Mouse (Mus musculus): ENCODE results near the gene Mllt6. TPM values are rescaled to one million over a fixed set of nuclear protein-coding genes. Genes with fewer than 3 reads are reported as not detected.
A peak's percentile ranks its signal among the peaks of the same experiment; 100 is the strongest.

Mllt6 gene
- total RNA-seq, 2 experiments from 2014 or later: 32.2 to 32.4 TPM

GRCm38 (mm10) chr11:97666794-97667193 is 3.6 kb downstream of the Mllt6 start:
- DNase-seq: no peak

- DNase-seq: no peak
Measured at GRCm38 (mm10) chr11:97668160-97668559, 4.9 kb downstream of the Mllt6 start.

- DNase-seq: no peak
Measured at GRCm38 (mm10) chr11:97669268-97669667, 6.1 kb downstream of the Mllt6 start.

- DNase-seq: peak; percentile 62
Measured at GRCm38 (mm10) chr11:97669829-97670228, 6.6 kb downstream of the Mllt6 start.

- DNase-seq: no peak
Measured at GRCm38 (mm10) chr11:97670234-97671176, 7.3 kb downstream of the Mllt6 start.

- DNase-seq: no peak
Measured at GRCm38 (mm10) chr11:97671177-97671527, 7.9 kb downstream of the Mllt6 start.

- DNase-seq: no peak
Measured at GRCm38 (mm10) chr11:97673148-97673547, 9.9 kb downstream of the Mllt6 start.

- no peak for DNase-seq
Measured at GRCm38 (mm10) chr11:97676050-97676754, 13.0 kb downstream of the Mllt6 start.

GRCm38 (mm10) chr11:97677381-97677780 is 14.2 kb downstream of the Mllt6 start:
- no peak for DNase-seq

- DNase-seq: no peak
Measured at GRCm38 (mm10) chr11:97677842-97678241, 14.6 kb downstream of the Mllt6 start.

GRCm38 (mm10) chr11:97678301-97678700 is 15.1 kb downstream of the Mllt6 start:
- no peak for DNase-seq

GRCm38 (mm10) chr11:97680430-97680829 is 17.2 kb downstream of the Mllt6 start:
- DNase-seq: peak; percentile 48

GRCm38 (mm10) chr11:97682504-97683055 is 19.4 kb downstream of the Mllt6 start:
- DNase-seq: no peak

GRCm38 (mm10) chr11:97684063-97684680 is 21.0 kb downstream of the Mllt6 start:
- DNase-seq: no peak

- no peak for DNase-seq
Measured at GRCm38 (mm10) chr11:97684766-97685165, 21.6 kb downstream of the Mllt6 start.

GRCm38 (mm10) chr11:97685613-97686321 is 22.6 kb downstream of the Mllt6 start, which contains the start of gene Cisd3:
TSS of gene Cisd3 (plus strand) at chr11:97685826.
- DNase-seq: peak; percentile 88

- no peak for DNase-seq
Measured at GRCm38 (mm10) chr11:97686322-97686908, 23.2 kb downstream of the Mllt6 start.

- DNase-seq: no peak
Measured at GRCm38 (mm10) chr11:97687061-97687460, 23.8 kb downstream of the Mllt6 start.

GRCm38 (mm10) chr11:97689861-97690260 is 26.6 kb downstream of the Mllt6 start:
- peak; percentile 72 for DNase-seq

GRCm38 (mm10) chr11:97694435-97694834 is 31.2 kb downstream of the Mllt6 start:
- no peak for DNase-seq
